Mouse (Mus musculus) gastrocnemius, adult 18-20 months (tissue): ENCODE results near the gene Mrgprf. TPM values are rescaled to one million over a fixed set of nuclear protein-coding genes. Genes with fewer than 3 reads are reported as not detected.

Experiments
- DNase-seq: peaks from one replicate; pipeline ENCODE4 v3.0.0; 2021; ENCODE audit warnings: low spot score
- total RNA-seq, 2 experiments: library from RNA; stranded (reverse); gene quantifications; 2 replicates each; pipeline ENCODE4 v1.2.3; 2021

Gene Mrgprf
- total RNA-seq, 2 experiments from 2014 or later, result 1.3 to 2.1 TPM

- DNase-seq, result peak; percentile 63
Observed at GRCm38 (mm10) chr7:145299562-145300320, 887 bp upstream of the Mrgprf start.

- DNase-seq, result no peak
Observed at GRCm38 (mm10) chr7:145301008-145301340, 346 bp downstream of the Mrgprf start.

GRCm38 (mm10) chr7:145301341-145302005 is 845 bp downstream of the Mrgprf start:
- peak; percentile 58 for DNase-seq

GRCm38 (mm10) chr7:145302488-145303285 is 2.1 kb downstream of the Mrgprf start:
- DNase-seq, result peak; percentile 66

- no peak for DNase-seq
Observed at GRCm38 (mm10) chr7:145304153-145304552, 3.5 kb downstream of the Mrgprf start.

GRCm38 (mm10) chr7:145307636-145308035 is 7.0 kb downstream of the Mrgprf start:
- no peak for DNase-seq

- no peak for DNase-seq
Observed at GRCm38 (mm10) chr7:145308061-145308675, 7.5 kb downstream of the Mrgprf start.

GRCm38 (mm10) chr7:145308866-145309265 is 8.2 kb downstream of the Mrgprf start:
- DNase-seq, result no peak

GRCm38 (mm10) chr7:145309877-145310276 is 9.2 kb downstream of the Mrgprf start:
- DNase-seq, result no peak

- no peak for DNase-seq
Observed at GRCm38 (mm10) chr7:145310526-145310925, 9.9 kb downstream of the Mrgprf start.

GRCm38 (mm10) chr7:145312137-145312536 is 11.5 kb downstream of the Mrgprf start:
- no peak for DNase-seq

GRCm38 (mm10) chr7:145314785-145315411 is 14.3 kb downstream of the Mrgprf start, which contains the start of gene Mrgprd:
Gene Mrgprd, plus strand, starts transcription at chr7:145314835.
- no peak for DNase-seq

- DNase-seq, result no peak
Observed at GRCm38 (mm10) chr7:145317522-145317921, 16.9 kb downstream of the Mrgprf start.

- no peak for DNase-seq
Observed at GRCm38 (mm10) chr7:145319481-145319880, 18.9 kb downstream of the Mrgprf start.

- DNase-seq, result no peak
Observed at GRCm38 (mm10) chr7:145323607-145324006, 23.0 kb downstream of the Mrgprf start.

GRCm38 (mm10) chr7:145325697-145326096 is 25.1 kb downstream of the Mrgprf start:
- DNase-seq, result no peak

GRCm38 (mm10) chr7:145329982-145330381 is 29.4 kb downstream of the Mrgprf start:
- no peak for DNase-seq

GRCm38 (mm10) chr7:145330641-145331040 is 30.0 kb downstream of the Mrgprf start:
- no peak for DNase-seq

GRCm38 (mm10) chr7:145332376-145333041 is 31.9 kb downstream of the Mrgprf start:
- DNase-seq, result peak; percentile 9

GRCm38 (mm10) chr7:145333936-145334335 is 33.3 kb downstream of the Mrgprf start:
- DNase-seq, result no peak
